ENCODE assay signal across 9 mouse cellular contexts in genomic region chr10:120751821-120752261, GRCm38 (mm10).
DNase-seq lines count a peak whose midpoint lies in the region; ATAC-seq lines count a peak whose summit lies in the region.
"Had no signal": no experiment of that assay in that cellular context is flagged by ENCODE, and none has a peak within 500 bp of the region (broad histone marks: within the 10 kb centered on the region; RNA-seq: fewer than 3 reads in every experiment).

No protein-coding gene starts in this region.

- H3K27ac ChIP-seq in liver, embryonic 11.5 days (ENCODE audit: low read depth, low read length), result peak overlapping the region; percentile 10; the same call in 1 of the 2 replicates
- H3K27ac ChIP-seq: liver, embryonic 15.5 days had no signal

- H3K4me3 ChIP-seq in liver, embryonic 11.5 days (ENCODE audit: low read depth, low read length), result no peak overlapping the region
- H3K4me3 ChIP-seq: liver, embryonic 15.5 days had no signal

- DNase-seq in cerebellum, postnatal 14 days, result peak; percentile 7
- no peak for DNase-seq in cerebellum, adult 18-20 months
- peak; percentile 48 to 52 for DNase-seq in adrenal gland, postnatal 36 days
- peak; percentile 18 to 41 for DNase-seq in heart, postnatal 14 days
- DNase-seq in liver, embryonic 11.5 days (ENCODE audit: low spot score), result no peak
- DNase-seq in thymus, postnatal 25 days, result no peak
- no peak for DNase-seq in left cerebral cortex, postnatal 36 days (ENCODE audit: low spot score in 2 of 2)
- DNase-seq in left cerebral cortex, adult 18-20 months (ENCODE audit: low spot score in 2 of 2), result no peak

- ATAC-seq in liver, embryonic 11.5 days (replicated peaks; ENCODE audit: low FRiP score), result 0 out of 2 replicates have a peak, but pooled peaks have one; percentile 34

- no peak overlapping the region for H3K9ac ChIP-seq in liver, embryonic 11.5 days (ENCODE audit: low read depth, low read length)
- H3K9ac ChIP-seq: liver, embryonic 15.5 days had no signal

- no peaks in the 10 kb centered on the region for H3K36me3 ChIP-seq in liver, embryonic 11.5 days (ENCODE audit: control insufficient read depth, insufficient read depth, low read length)
- H3K36me3 ChIP-seq: liver, embryonic 15.5 days had no signal

- H3K9me3 ChIP-seq in liver, embryonic 11.5 days (ENCODE audit: control insufficient read depth, low read length), result no peaks in the 10 kb centered on the region; the same call in 1 of the 2 replicates
- H3K9me3 ChIP-seq: liver, embryonic 15.5 days had no signal

- H3K4me1 ChIP-seq in liver, embryonic 11.5 days (replicated peaks; ENCODE audit: control insufficient read depth, insufficient read depth, low read length), result peaks cover 2% of the 10 kb centered on the region; the same call in 1 of the 2 replicates
- H3K4me1 ChIP-seq: liver, embryonic 15.5 days had no signal

- no peak overlapping the region for H3K4me2 ChIP-seq in liver, embryonic 11.5 days
- H3K4me2 ChIP-seq: liver, embryonic 15.5 days had no signal

- intact Hi-C loops in heart, postnatal 14 days (cut with DNase I), result no loop called here
- intact Hi-C loops in left cerebral cortex, postnatal 36 days (cut with DNase I), result no loop called here

- no peaks in the 10 kb centered on the region for H3K27me3 ChIP-seq in liver, embryonic 11.5 days (replicated peaks; ENCODE audit: control insufficient read depth, insufficient read depth, low read length)
- H3K27me3 ChIP-seq: liver, embryonic 15.5 days had no signal

- WGBS in liver, embryonic 11.5 days, result 57% methylated on average over 11 of the region's 11 CpGs

Comparison
In these comparisons a context has a peak if more than half of its experiments do, and no peak if none do; other contexts are left out.
1. DNase-seq: peak in cerebellum, postnatal 14 days (2 of 2), adrenal gland, postnatal 36 days (2 of 2) and heart, postnatal 14 days (2 of 2); none in cerebellum, adult 18-20 months (0 of 2), liver, embryonic 11.5 days (single experiment), thymus, postnatal 25 days (single experiment), left cerebral cortex, postnatal 36 days (0 of 2) and left cerebral cortex, adult 18-20 months (0 of 2).